Mouse (Mus musculus) erythroblast, embryonic 14.5 days (primary cell): Measurements from ENCODE around the gene Rab37. TPM values are rescaled to one million over a fixed set of nuclear protein-coding genes. Genes with fewer than 3 reads are reported as not detected.

Source experiments
- H3K27me3 ChIP-seq: 2 replicates; pipeline ENCODE4 v1.6.1; 2012; ENCODE audit warnings: inconsistent platforms; ENCODE audit not compliant: control insufficient read depth
- H3K36me3 ChIP-seq: 2 replicates; pipeline ENCODE4 v1.6.1; 2012; ENCODE audit warnings: mild to moderate bottlenecking, inconsistent platforms; ENCODE audit not compliant: control insufficient read depth
- H3K4me1 ChIP-seq: 2 replicates; pipeline ENCODE4 v1.6.1; 2012; ENCODE audit warnings: inconsistent platforms; ENCODE audit not compliant: control insufficient read depth
- H3K4me3 ChIP-seq: replicated peaks from 2 replicates; pipeline ENCODE3; 2012; ENCODE audit warnings: moderate library complexity, mild to moderate bottlenecking, inconsistent platforms
- H3K9me3 ChIP-seq: 2 replicates; pipeline ENCODE4 v1.6.1; 2012; ENCODE audit warnings: low read length, inconsistent platforms, mixed read lengths; ENCODE audit not compliant: control insufficient read depth
- GATA1 ChIP-seq: IDR thresholded peaks from 2 replicates; pipeline ENCODE4 v1.6.1; 2012; ENCODE audit warnings: low read length, inconsistent platforms, mixed read lengths
- TAL1 ChIP-seq: IDR thresholded peaks from 3 replicates; pipeline ENCODE4 v1.6.1; 2012; ENCODE audit warnings: low read length, inconsistent platforms, mixed read lengths
- polyA plus RNA-seq: library from polyadenylated mRNA; stranded (reverse); fragments of >175 nt; gene quantifications from 2 replicates; pipeline ENCODE4 v1.2.3, GENCODE M21; 2012

The Rab37 gene
- polyA plus RNA-seq, 1 experiment: 0.01 TPM

DNA sequence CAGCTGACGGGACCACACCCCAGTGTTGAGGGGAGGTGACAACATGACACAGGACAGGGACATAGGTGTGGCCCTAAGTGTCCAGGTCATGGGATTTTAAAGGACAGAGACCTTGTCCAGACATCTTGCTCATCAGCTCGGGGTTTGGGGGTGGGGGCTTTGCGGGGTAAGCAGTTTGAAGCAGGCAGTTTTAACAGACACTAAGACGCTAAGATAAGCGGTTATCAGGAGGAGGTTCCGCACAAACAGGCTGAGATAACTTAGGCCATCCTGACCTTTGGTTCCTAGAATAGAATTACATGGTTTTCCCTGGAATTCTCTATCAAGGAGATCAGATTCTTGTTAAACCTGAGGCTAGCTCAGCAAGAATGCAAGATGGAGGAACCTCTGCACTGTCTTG lies 103.5 kb downstream of the Rab37 start:
- Histone ChIP-seq H3K4me1 (peaks cover 25% of the 10 kb centered on the region), H3K4me3 (no peak overlapping the region), H3K36me3 (peaks cover 6% of the 10 kb centered on the region), H3K27me3 (no peaks in the 10 kb centered on the region), H3K9me3 (no peaks in the 10 kb centered on the region)
- no peak for TF ChIP-seq TAL1
- TF ChIP-seq GATA1: no peak

DNA sequence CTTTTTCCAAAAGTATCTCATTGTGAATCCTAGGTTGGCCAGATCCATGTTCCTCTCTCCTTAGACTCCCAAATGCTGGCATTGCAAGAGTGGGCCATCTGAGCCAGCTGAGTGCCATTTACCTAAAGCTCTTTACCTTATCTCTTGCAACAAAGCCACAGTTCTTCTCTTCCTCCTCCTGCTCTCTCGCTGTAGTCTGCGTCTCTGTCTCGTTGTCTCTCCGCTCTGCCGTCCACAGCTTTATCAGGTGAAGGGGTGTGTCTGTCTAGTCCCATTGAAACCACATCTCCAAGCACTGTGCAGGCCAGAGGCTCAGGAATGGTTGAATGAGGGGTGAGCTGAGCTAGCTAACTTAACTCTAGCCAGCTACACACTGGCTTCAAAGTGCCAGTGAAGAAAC lies 104.7 kb downstream of the Rab37 start:
- Histone ChIP-seq H3K27me3 (no peaks in the 10 kb centered on the region), H3K4me3 (no peak overlapping the region), H3K4me1 (peaks cover 25% of the 10 kb centered on the region), H3K9me3 (no peaks in the 10 kb centered on the region), H3K36me3 (peaks cover 6% of the 10 kb centered on the region)
- TF ChIP-seq TAL1 (no peak), GATA1 (no peak)

DNA sequence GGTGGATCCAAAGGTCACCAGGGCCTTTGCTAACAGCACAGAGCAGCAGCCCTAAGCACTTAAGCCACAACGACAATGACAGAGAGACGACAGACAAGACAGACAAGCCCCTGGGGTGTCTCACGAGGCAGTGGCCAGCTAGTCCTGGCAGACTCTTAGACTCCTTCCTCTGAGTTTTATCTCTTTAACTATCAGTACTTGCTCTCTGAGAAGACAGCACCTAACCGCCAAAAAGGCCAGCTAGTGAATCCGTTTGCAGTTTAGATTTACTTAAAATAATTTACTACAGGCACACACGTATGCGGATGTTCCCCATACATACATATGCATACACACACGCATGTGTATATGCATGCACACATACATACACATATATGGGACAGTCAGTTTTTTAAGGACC lies 106.3 kb downstream of the Rab37 start:
- peaks cover 16% of the 10 kb centered on the region for H3K36me3 ChIP-seq
- H3K27me3 ChIP-seq: no peaks in the 10 kb centered on the region
- peaks cover 19% of the 10 kb centered on the region for H3K4me1 ChIP-seq
- no peak overlapping the region for H3K4me3 ChIP-seq
- no peaks in the 10 kb centered on the region for H3K9me3 ChIP-seq
- TF ChIP-seq GATA1: no peak
- TF ChIP-seq TAL1: no peak

GRCm38 (mm10) chr11:115198932-115199384 lies 107.7 kb downstream of the Rab37 start:
- Histone ChIP-seq H3K4me1 (peaks cover 19% of the 10 kb centered on the region), H3K9me3 (no peaks in the 10 kb centered on the region), H3K36me3 (peaks cover 25% of the 10 kb centered on the region), H3K4me3 (no peak overlapping the region), H3K27me3 (no peaks in the 10 kb centered on the region)
- TF ChIP-seq TAL1: no peak
- no peak for TF ChIP-seq GATA1

DNA sequence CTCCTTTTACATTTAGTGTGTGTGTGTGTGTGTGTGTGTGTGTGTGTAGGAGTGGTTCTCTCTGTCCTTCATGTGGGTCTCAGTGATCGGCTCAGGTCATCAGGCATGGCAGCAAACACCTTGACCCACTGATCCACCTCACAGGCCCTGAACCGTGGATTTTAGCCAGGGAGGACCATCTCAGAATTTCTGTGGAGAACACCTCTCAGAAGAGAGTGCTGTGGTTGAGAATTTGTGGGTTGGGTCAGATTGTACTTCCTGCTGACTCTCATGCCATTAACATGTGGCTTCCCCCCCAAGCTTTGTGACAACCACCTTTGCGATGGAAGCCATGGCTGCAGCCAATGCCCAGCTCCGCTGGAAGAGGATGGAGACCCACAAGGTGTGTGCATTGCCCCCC lies 109.3 kb downstream of the Rab37 start:
- peaks cover 6% of the 10 kb centered on the region for H3K4me1 ChIP-seq
- peaks cover 32% of the 10 kb centered on the region for H3K36me3 ChIP-seq
- no peaks in the 10 kb centered on the region for H3K27me3 ChIP-seq

DNA sequence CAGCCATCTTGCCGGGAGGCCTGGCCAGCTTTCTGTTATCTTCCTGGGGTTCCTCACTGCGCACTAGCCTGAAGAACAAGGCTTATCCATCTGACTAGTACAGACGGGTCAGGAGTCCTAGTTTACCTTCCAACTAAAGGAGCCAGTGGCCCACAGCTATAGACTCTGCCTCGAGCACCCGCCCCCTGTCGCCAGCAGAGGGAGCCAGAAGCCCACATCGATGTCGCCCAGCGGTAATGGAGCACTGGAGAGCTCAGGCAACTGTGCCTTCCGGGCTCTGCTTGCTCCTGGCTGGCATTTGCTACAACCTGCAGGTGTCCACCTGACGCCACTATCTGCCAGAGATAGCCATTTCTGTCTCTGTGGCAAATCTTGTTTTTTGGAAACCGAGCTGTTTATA lies 111.1 kb downstream of the Rab37 start:
- Histone ChIP-seq H3K4me3 (no peak overlapping the region), H3K9me3 (no peaks in the 10 kb centered on the region), H3K4me1 (no peaks in the 10 kb centered on the region), H3K36me3 (peaks cover 45% of the 10 kb centered on the region), H3K27me3 (no peaks in the 10 kb centered on the region)
- TF ChIP-seq GATA1 (no peak), TAL1 (no peak)

More for the DNA sequence above, 109.3 kb downstream of the Rab37 start:
- Histone ChIP-seq H3K9me3 (no peaks in the 10 kb centered on the region), H3K4me3 (no peak overlapping the region)
- TF ChIP-seq GATA1 (no peak), TAL1 (no peak)

DNA sequence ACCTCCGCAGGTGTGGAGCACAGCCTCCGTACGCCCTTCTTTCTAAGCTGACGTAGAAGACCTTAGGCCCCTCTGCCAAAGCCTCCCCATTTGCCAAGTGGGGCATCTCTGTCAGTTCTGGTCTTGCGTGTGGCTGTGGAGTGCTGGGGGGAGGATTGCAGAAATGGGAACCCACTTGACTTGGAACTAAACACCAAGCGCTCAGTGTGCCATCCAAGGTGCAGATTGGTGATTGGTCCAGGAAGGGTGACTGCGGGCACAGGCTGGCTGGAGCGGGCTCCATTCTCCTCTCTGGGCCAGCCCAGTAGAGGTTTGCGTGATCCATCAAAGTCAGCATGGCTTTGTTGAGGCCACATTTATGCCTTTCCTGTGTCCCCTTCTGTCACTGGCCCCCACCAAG lies 111.5 kb downstream of the Rab37 start:
- Histone ChIP-seq H3K36me3 (peaks cover 44% of the 10 kb centered on the region), H3K27me3 (no peaks in the 10 kb centered on the region), H3K9me3 (no peaks in the 10 kb centered on the region), H3K4me3 (no peak overlapping the region), H3K4me1 (no peaks in the 10 kb centered on the region)
- no peak for TF ChIP-seq TAL1
- no peak for TF ChIP-seq GATA1

DNA sequence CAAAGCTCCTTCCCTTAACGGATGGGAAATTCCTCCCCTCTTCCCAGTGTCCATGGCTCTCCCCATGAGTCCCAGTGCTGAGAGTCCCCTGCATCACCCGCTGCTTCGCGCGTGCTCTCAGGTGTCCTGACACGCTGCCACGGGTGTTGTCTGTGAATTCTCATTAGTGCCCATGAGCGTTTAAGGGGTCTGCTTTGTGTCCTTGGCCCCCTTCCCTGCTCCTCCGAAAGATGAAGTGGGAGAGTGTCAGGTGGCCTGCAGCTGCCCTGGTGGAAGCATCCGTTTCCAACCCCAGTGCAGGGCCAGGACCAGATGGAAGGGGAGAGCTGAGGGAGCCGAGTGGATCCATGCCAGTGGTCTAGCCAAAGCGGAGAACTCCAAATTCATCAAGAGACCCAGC lies 116.9 kb downstream of the Rab37 start:
- TF ChIP-seq TAL1: no peak
- TF ChIP-seq GATA1: no peak
- Histone ChIP-seq H3K4me3 (no peak overlapping the region), H3K27me3 (no peaks in the 10 kb centered on the region), H3K9me3 (no peaks in the 10 kb centered on the region), H3K36me3 (peaks cover 28% of the 10 kb centered on the region), H3K4me1 (no peaks in the 10 kb centered on the region)

DNA sequence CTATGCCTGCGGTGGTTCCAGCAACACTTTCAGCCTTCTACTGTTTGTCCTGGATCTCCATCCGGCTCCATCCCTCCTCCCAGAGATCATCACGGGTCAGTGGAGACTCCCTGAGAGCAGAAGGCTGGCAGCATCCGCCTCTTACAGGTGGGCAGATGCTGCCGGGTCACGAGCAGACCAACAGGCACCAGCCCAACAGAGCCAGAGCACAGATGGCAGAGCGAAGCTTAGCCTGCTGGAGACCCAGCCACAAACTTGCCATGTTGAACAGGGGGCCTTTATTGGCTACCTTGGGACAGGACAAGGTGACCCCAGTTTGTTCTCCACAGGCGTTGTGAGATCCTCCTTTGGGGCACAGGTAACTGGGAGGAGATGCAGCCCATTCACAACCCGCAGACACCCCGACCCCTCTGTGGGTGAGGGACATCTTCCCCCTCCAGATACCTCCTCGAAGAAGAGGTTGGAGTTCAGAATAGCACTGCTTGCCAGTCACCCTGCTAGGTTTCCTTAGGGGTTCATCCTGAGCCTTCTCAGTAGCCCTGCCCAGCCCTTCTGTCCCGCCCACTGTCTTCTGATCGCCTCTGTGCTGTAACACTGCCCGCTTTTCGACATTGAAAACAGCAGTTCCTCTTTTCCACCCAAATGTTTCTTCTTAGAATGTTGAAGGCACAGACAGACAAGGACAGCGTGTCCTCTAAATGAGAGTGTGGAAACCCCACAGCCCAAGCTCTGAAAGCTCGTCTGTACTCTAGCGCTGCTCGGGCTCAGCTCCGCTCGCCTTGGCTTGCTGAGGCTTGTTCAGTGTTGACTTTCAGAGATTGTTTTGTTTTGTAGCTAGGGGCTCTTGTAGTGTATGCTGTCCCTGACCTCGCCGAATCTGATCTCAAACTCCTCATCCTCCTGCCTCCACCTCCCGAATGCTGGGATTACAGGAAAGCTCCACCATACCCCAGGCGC lies 117.8 kb downstream of the Rab37 start:
- no peak for TF ChIP-seq TAL1
- no peak for TF ChIP-seq GATA1
- Histone ChIP-seq H3K36me3 (peaks cover 24% of the 10 kb centered on the region), H3K9me3 (no peaks in the 10 kb centered on the region), H3K27me3 (no peaks in the 10 kb centered on the region), H3K4me3 (no peak overlapping the region), H3K4me1 (no peaks in the 10 kb centered on the region)
